Comparison of ENCODE assay signal across 13 mouse cellular contexts in genomic region chr5:118951067-118951466, GRCm38 (mm10).
A peak's percentile ranks its signal among the peaks of the same experiment; 100 is the strongest.
DNase-seq lines count a peak whose midpoint lies in the region; ATAC-seq lines count a peak whose summit lies in the region.
"Had no signal": no experiment of that assay in that cellular context is flagged by ENCODE, and none has a peak within 500 bp of the region (broad histone marks: within the 10 kb centered on the region; RNA-seq: fewer than 3 reads in every experiment).

No protein-coding gene starts in this region.

- H3K27ac ChIP-seq in heart, embryonic 16.5 days (ENCODE audit: low read length) = no peak overlapping the region
- H3K27ac ChIP-seq: left cerebral cortex, adult 2 months had no signal

- H3K4me2 ChIP-seq in heart, embryonic 16.5 days (ENCODE audit: low read depth, low read length) = no peak overlapping the region
- H3K4me2 ChIP-seq: liver, embryonic 11.5 days had no signal

- H3K9ac ChIP-seq in heart, embryonic 16.5 days (ENCODE audit: low read length) = no peak overlapping the region

- H3K4me1 ChIP-seq in heart, embryonic 16.5 days (ENCODE audit: control insufficient read depth, insufficient read depth, low read length) = no peaks in the 10 kb centered on the region; the same call in 1 of the 2 replicates

- 0 out of 2 replicates have a peak, but pooled peaks cover 3% of the 10 kb centered on the region for H3K27me3 ChIP-seq in heart, embryonic 16.5 days (ENCODE audit: control insufficient read depth, insufficient read depth, low read length)

- no peak overlapping the region for H3K4me3 ChIP-seq in heart, embryonic 16.5 days (ENCODE audit: low read length)
- H3K4me3 ChIP-seq: left cerebral cortex, adult 2 months had no signal

- DNase-seq in embryo, embryonic 10 days (ENCODE audit: low spot score) = peak; percentile 23
- no peak for DNase-seq in embryo, embryonic 10.5 days (ENCODE audit: low spot score)
- peak; percentile 36 for DNase-seq in 3T3-L1 (ENCODE audit: low read depth, low spot score)
- peak; percentile 84 for DNase-seq in kidney, postnatal 10 days
- DNase-seq in layer of hippocampus, adult 8-10 months (ENCODE audit: low spot score in 2 of 2) = no peak
- DNase-seq in retina, postnatal 1 day = no peak
- DNase-seq: cerebellum, postnatal 10 days; midbrain, embryonic 14.5 days; thymus, postnatal 4 days had no signal

- H3K9me3 ChIP-seq in heart, embryonic 16.5 days (replicated peaks; ENCODE audit: control insufficient read depth, low read length) = 0 out of 2 replicates have a peak, but pooled peaks cover 3% of the 10 kb centered on the region

- whole genome bisulfite sequencing in heart, embryonic 16.5 days = 61% methylated on average over 7 of the region's 7 CpGs

- H3K36me3 ChIP-seq in heart, embryonic 16.5 days (ENCODE audit: control insufficient read depth, insufficient read depth) = no peaks in the 10 kb centered on the region

- ATAC-seq in heart, embryonic 16.5 days (replicated peaks; ENCODE audit: extremely low read depth, insufficient read depth, low FRiP score) = peak; percentile 37; the same call in 1 of the 2 replicates
- no peak for ATAC-seq in megakaryocyte-erythroid progenitor cell, adult 5-6 weeks (replicated peaks; ENCODE audit: low FRiP score, low TSS enrichment, poor library complexity, severe bottlenecking)

Comparison
In these comparisons a context has a peak if more than half of its experiments do, and no peak if none do; other contexts are left out.
1. DNase-seq: peak in embryo, embryonic 10 days (single experiment), 3T3-L1 (single experiment) and kidney, postnatal 10 days (single experiment); none in embryo, embryonic 10.5 days (single experiment), layer of hippocampus, adult 8-10 months (0 of 2) and retina, postnatal 1 day (single experiment).